Mouse (Mus musculus): Measurements from ENCODE around the gene Mylk. TPM values are rescaled to one million over a fixed set of nuclear protein-coding genes. Genes with fewer than 3 reads are reported as not detected.
A peak's percentile ranks its signal among the peaks of the same experiment; 100 is the strongest.

The Mylk gene
- polyA plus RNA-seq, 1 experiment from 2014 or later: 334 TPM

DNA sequence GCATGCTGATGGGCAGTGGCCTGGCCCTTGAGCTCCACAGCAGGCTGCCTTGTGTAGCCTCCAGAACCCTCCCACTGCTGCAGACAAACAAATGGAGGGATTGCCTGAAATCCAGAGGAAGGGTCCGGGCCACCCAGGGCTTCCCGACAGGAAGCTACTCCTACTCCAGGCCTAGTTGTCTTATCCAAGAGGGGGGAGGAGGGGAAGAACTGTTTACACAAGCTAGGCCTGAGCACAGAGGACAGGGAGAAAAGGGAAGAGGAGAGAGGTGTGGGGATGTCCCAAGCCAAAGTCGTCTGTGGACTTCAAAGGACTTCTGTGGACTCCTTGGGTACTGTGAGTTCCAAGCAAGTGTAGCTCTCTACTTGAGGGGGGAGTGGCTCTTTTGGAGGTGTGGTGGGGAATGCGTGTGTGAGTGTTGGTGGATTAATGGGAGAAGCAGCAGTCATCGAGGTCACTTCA lies 221.6 kb downstream of the Mylk start:
- Histone ChIP-seq H3K36me3 (ENCODE audit: control insufficient read depth, insufficient read depth, low read length) (peaks cover 29% of the 10 kb centered on the region), H3K9ac (ENCODE audit: low read length) (no peak overlapping the region), H3K4me1 (replicated peaks; ENCODE audit: control insufficient read depth, insufficient read depth, low read length) (peaks cover 17% of the 10 kb centered on the region), H3K27ac (ENCODE audit: low read depth) (peak overlapping the region; percentile 67), H3K9me3 (ENCODE audit: control insufficient read depth, low read length) (no peaks in the 10 kb centered on the region), H3K4me3 (ENCODE audit: low read depth, low read length) (no peak overlapping the region), H3K27me3 (replicated peaks; ENCODE audit: control insufficient read depth, insufficient read depth, low read length) (no peaks in the 10 kb centered on the region), H3K4me2 (ENCODE audit: low read length) (no peak overlapping the region)
- ATAC-seq (replicated peaks; ENCODE audit: low FRiP score, low TSS enrichment, low read depth) (peak; percentile 37; the same call in 1 of the 2 replicates), DNase-seq (ENCODE audit: low spot score) (no peak)
- 39% methylated on average over 5 of the region's 5 CpGs for WGBS

DNA sequence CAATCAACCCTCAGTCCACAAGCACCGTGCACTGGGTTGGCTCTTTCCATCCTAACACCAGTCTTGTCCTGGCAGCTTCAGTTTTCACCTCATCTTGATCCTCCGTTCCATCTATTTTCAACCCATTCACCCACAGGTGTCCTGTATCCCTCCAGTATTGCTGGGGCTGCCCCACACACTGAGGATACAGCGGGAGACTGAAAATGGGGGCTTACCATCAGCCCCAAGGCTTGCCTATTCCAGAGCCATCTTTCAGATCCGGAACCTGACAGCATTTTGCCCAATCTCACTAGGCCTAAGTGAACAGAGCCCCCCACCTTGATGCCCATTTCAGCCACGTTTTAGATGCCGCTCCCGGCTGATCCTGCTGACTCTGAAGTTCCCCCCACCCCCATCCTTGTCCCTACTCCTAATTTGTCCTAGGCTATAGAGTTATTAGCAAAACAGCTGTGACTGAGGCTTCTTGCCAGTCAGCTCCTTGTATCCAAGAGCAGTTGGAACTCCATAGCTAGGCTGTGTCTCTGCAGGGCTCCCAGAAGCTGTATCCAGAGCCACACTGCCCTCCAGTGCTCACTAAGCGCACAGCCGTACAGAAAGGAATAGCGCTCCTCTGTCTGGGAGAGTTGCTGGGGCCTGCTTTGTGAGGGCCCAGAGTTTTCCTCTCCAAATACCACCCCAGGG lies 222.2 kb downstream of the Mylk start:
- Histone ChIP-seq H3K9ac (ENCODE audit: low read length) (no peak overlapping the region), H3K4me2 (ENCODE audit: low read length) (no peak overlapping the region), H3K36me3 (ENCODE audit: control insufficient read depth, insufficient read depth, low read length) (peaks cover 33% of the 10 kb centered on the region), H3K27me3 (replicated peaks; ENCODE audit: control insufficient read depth, insufficient read depth, low read length) (no peaks in the 10 kb centered on the region), H3K4me3 (ENCODE audit: low read depth, low read length) (no peak overlapping the region), H3K4me1 (replicated peaks; ENCODE audit: control insufficient read depth, insufficient read depth, low read length) (peaks cover 17% of the 10 kb centered on the region), H3K27ac (ENCODE audit: low read depth) (peak overlapping the region; percentile 67; the same call in 1 of the 2 replicates), H3K9me3 (ENCODE audit: control insufficient read depth, low read length) (no peaks in the 10 kb centered on the region)
- ATAC-seq (replicated peaks; ENCODE audit: low FRiP score, low TSS enrichment, low read depth): peak; percentile 78
- peak; percentile 77 for DNase-seq (ENCODE audit: low spot score)
- WGBS: 51% methylated on average over 10 of the region's 10 CpGs

DNA sequence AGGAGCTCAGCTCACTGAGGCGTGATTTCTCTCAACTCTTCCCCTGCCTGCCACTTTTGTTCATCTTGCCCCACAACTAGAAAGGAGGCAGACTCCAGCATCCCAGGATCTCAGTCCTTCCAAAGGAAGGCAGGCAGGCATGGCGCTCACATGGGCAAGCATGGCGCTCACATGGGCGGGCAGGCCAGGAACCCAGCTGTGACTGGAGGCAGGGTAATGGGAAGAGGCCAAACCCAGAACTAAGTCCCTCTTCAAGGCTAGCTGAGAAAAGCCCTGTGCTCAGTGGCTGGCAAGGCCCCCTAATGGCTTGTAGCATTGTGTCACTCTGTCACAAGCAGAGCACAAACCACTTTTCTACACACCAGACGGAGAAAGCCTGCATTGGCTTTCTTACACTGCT lies 223.2 kb downstream of the Mylk start:
- Histone ChIP-seq H3K27ac (ENCODE audit: low read depth) (no peak overlapping the region), H3K36me3 (ENCODE audit: control insufficient read depth, insufficient read depth, low read length) (peaks cover 39% of the 10 kb centered on the region), H3K9ac (ENCODE audit: low read length) (no peak overlapping the region), H3K4me3 (ENCODE audit: low read depth, low read length) (no peak overlapping the region), H3K4me2 (ENCODE audit: low read length) (no peak overlapping the region), H3K9me3 (ENCODE audit: control insufficient read depth, low read length) (no peaks in the 10 kb centered on the region), H3K4me1 (replicated peaks; ENCODE audit: control insufficient read depth, insufficient read depth, low read length) (peaks cover 17% of the 10 kb centered on the region), H3K27me3 (replicated peaks; ENCODE audit: control insufficient read depth, insufficient read depth, low read length) (no peaks in the 10 kb centered on the region)
- WGBS: 87% methylated on average over 5 of the region's 5 CpGs
- ATAC-seq (replicated peaks; ENCODE audit: low FRiP score, low TSS enrichment, low read depth) (no peak), DNase-seq (ENCODE audit: low spot score) (no peak)

DNA sequence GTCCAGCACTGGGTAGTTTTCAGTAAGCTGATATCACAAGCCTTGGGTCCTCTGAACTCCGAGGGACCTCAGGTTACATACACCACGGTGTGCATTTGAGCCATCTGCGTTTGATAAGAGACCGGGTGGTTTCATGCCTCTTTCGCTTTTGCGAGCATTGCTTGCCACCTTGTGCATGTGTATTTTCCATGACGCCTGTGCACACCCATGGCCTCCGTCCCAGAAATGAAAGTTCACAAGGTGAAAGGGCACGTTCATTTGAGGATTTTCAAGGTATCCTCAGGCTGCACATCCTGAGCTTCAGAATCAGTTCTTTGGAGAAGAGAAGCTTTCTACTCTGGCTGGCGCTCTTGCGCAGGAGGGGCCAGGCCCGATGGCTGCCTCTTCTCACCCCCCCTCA lies 227.5 kb downstream of the Mylk start:
- no peak for DNase-seq (ENCODE audit: low spot score)
- WGBS: 75% methylated on average over 12 of the region's 12 CpGs

DNA sequence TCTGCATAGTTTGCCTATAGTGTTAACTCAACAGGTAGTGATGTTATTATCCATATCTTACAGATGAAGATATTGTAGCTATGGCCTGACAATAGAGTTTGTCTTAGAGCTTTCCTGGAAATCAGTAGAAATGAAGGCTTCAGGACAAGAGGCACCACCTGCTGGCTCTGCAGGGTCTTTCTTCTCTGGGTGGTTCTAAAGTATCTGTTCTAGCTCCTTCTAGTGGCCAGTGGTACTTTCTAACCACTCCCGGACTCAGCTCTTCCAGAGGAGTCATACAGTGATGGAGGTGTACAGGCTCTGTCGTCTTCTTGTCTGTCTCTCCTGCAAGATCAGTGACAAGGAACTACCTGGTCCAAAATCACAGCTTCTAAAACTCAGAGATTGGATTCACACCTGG lies 230.5 kb downstream of the Mylk start:
- H3K9ac ChIP-seq (ENCODE audit: low read length): no peak overlapping the region
- H3K9me3 ChIP-seq (ENCODE audit: control insufficient read depth, low read length): no peaks in the 10 kb centered on the region
- no peaks in the 10 kb centered on the region for H3K27me3 ChIP-seq (replicated peaks; ENCODE audit: control insufficient read depth, insufficient read depth, low read length)
- DNase-seq (ENCODE audit: low spot score) (no peak), ATAC-seq (replicated peaks; ENCODE audit: low FRiP score, low TSS enrichment, low read depth) (no peak)
- H3K4me1 ChIP-seq (replicated peaks; ENCODE audit: control insufficient read depth, insufficient read depth, low read length): no peaks in the 10 kb centered on the region
- no peak overlapping the region for H3K4me3 ChIP-seq (ENCODE audit: low read depth, low read length)
- H3K27ac ChIP-seq (ENCODE audit: low read depth): no peak overlapping the region
- no peak overlapping the region for H3K4me2 ChIP-seq (ENCODE audit: low read length)
- WGBS: 46% methylated on average over 2 of the region's 2 CpGs
- peaks cover 51% of the 10 kb centered on the region for H3K36me3 ChIP-seq (ENCODE audit: control insufficient read depth, insufficient read depth, low read length)

More for the DNA sequence above, 227.5 kb downstream of the Mylk start:
- no peak overlapping the region for H3K9ac ChIP-seq (ENCODE audit: low read length)
- no peaks in the 10 kb centered on the region for H3K4me1 ChIP-seq (replicated peaks; ENCODE audit: control insufficient read depth, insufficient read depth, low read length)
- H3K27ac ChIP-seq (ENCODE audit: low read depth): no peak overlapping the region
- H3K9me3 ChIP-seq (ENCODE audit: control insufficient read depth, low read length): no peaks in the 10 kb centered on the region
- H3K27me3 ChIP-seq (replicated peaks; ENCODE audit: control insufficient read depth, insufficient read depth, low read length): no peaks in the 10 kb centered on the region
- H3K36me3 ChIP-seq (ENCODE audit: control insufficient read depth, insufficient read depth, low read length): peaks cover 37% of the 10 kb centered on the region
- no peak overlapping the region for H3K4me2 ChIP-seq (ENCODE audit: low read length)
- no peak for ATAC-seq (replicated peaks; ENCODE audit: low FRiP score, low TSS enrichment, low read depth)
- no peak overlapping the region for H3K4me3 ChIP-seq (ENCODE audit: low read depth, low read length)

DNA sequence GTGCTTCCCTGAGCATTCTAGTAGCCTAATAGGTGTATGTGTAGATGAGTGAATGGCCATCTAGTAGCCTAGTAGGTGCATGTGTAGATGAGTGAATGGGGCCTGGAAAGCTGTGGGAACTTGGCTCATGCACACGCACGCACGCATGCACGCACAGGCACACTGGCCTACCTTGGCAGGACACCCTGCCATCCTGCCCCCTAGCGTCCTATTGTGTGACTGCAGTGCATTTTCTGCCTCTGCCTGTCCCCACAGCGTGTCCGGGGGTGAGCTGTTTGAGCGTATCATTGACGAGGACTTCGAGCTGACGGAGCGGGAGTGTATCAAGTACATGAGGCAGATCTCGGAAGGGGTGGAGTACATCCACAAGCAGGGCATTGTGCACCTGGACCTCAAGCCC lies 231.6 kb downstream of the Mylk start:
- DNase-seq (ENCODE audit: low spot score): no peak
- Histone ChIP-seq H3K36me3 (ENCODE audit: control insufficient read depth, insufficient read depth, low read length) (peaks cover 46% of the 10 kb centered on the region), H3K27me3 (replicated peaks; ENCODE audit: control insufficient read depth, insufficient read depth, low read length) (no peaks in the 10 kb centered on the region), H3K4me3 (ENCODE audit: low read depth, low read length) (no peak overlapping the region), H3K9ac (ENCODE audit: low read length) (no peak overlapping the region), H3K9me3 (ENCODE audit: control insufficient read depth, low read length) (no peaks in the 10 kb centered on the region), H3K27ac (ENCODE audit: low read depth) (no peak overlapping the region), H3K4me1 (replicated peaks; ENCODE audit: control insufficient read depth, insufficient read depth, low read length) (no peaks in the 10 kb centered on the region), H3K4me2 (ENCODE audit: low read length) (no peak overlapping the region)
- no peak for ATAC-seq (replicated peaks; ENCODE audit: low FRiP score, low TSS enrichment, low read depth)
- 81% methylated on average over 13 of the region's 13 CpGs for WGBS

DNA sequence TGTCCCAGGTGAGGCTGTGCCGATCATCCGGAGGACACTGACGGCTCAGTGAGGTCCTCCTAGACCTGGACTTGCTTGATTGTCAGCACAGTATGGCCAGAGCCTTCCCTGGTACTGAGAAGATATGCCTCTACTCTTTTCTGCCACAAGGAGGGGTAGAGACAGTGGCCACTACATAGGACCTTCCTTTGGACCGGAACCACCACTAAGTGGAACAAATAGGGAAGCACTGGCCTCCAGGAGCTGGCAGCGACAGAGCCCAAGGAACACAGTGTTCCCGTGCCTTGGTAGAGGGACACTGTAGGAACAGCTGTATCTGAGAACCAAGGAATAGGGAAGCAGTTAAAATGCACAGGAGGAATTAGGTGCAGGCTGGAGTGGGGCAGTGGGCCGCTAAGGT lies 233.0 kb downstream of the Mylk start:
- Histone ChIP-seq H3K4me3 (ENCODE audit: low read depth, low read length) (no peak overlapping the region), H3K4me2 (ENCODE audit: low read length) (no peak overlapping the region), H3K36me3 (ENCODE audit: control insufficient read depth, insufficient read depth, low read length) (peaks cover 41% of the 10 kb centered on the region; the same call in 1 of the 2 replicates), H3K4me1 (replicated peaks; ENCODE audit: control insufficient read depth, insufficient read depth, low read length) (no peaks in the 10 kb centered on the region), H3K27ac (ENCODE audit: low read depth) (no peak overlapping the region), H3K9ac (ENCODE audit: low read length) (no peak overlapping the region), H3K27me3 (replicated peaks; ENCODE audit: control insufficient read depth, insufficient read depth, low read length) (no peaks in the 10 kb centered on the region), H3K9me3 (ENCODE audit: control insufficient read depth, low read length) (no peaks in the 10 kb centered on the region)
- no peak for ATAC-seq (replicated peaks; ENCODE audit: low FRiP score, low TSS enrichment, low read depth)
- DNase-seq (ENCODE audit: low spot score): no peak
- 91% methylated on average over 7 of the region's 7 CpGs for WGBS

DNA sequence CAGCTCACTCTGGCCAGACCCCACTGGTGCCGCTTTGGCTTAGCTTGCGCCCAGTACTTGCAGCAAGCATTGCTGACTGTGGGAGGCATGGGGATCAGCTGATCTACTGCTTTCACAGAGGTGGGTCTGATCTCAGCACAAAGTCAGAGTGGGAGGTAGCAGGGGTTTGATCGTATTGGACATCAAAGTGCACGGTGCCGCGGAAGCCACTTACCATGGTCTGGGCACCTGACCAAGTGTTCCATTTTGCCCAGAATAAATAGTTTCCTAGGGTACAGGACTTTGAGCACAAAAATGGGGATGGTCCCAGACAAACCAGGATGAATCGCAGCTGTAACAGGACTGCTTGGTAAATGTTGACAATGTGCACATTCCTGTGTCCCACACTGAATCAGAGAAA lies 236.0 kb downstream of the Mylk start:
- H3K4me2 ChIP-seq (ENCODE audit: low read length): no peak overlapping the region
- H3K9me3 ChIP-seq (ENCODE audit: control insufficient read depth, low read length): no peaks in the 10 kb centered on the region
- 82% methylated on average over 7 of the region's 7 CpGs for WGBS
- peaks cover 11% of the 10 kb centered on the region for H3K4me1 ChIP-seq (replicated peaks; ENCODE audit: control insufficient read depth, insufficient read depth, low read length)
- ATAC-seq (replicated peaks; ENCODE audit: low FRiP score, low TSS enrichment, low read depth) (no peak), DNase-seq (ENCODE audit: low spot score) (no peak)
- no peak overlapping the region for H3K4me3 ChIP-seq (ENCODE audit: low read depth, low read length)
- H3K27me3 ChIP-seq (replicated peaks; ENCODE audit: control insufficient read depth, insufficient read depth, low read length): no peaks in the 10 kb centered on the region
- H3K36me3 ChIP-seq (ENCODE audit: control insufficient read depth, insufficient read depth, low read length): peaks cover 30% of the 10 kb centered on the region; the same call in 1 of the 2 replicates
- no peak overlapping the region for H3K27ac ChIP-seq (ENCODE audit: low read depth)
- H3K9ac ChIP-seq (ENCODE audit: low read length): no peak overlapping the region

Data from intestine, embryonic 14.5 days (tissue).